Mouse (Mus musculus) forebrain, embryonic 14.5 days (tissue): ENCODE measurements at regions not wholly inside any gene's neighbourhood (a gene's known extent, or its start where the extent isn't known, plus 50 kb on each side); places are given as distances from the start of the nearest gene placed in this dataset.

Experiments used
- ATAC-seq: fragments of 200-750 bp; cut with Nextera tagmentation; 2 replicates; pipeline ENCODE4 v1.8.0; 2017; ENCODE audit warnings: mild to moderate bottlenecking, moderate library complexity
- DNase-seq: peaks from one replicate; pipeline ENCODE4 v3.0.0-alpha.2; 2015; ENCODE audit warnings: low spot score
- H3K27ac ChIP-seq: fragments of 300-500 bp; sonication (generic); 2 replicates; pipeline ENCODE4 v1.5.1; 2014; ENCODE audit warnings: low read depth, mild to moderate bottlenecking, control low read depth, low read length, moderate library complexity
- H3K27me3 ChIP-seq: fragments of 300-500 bp; sonication (generic); replicated peaks from 2 replicates; pipeline ENCODE4 v1.6.1; 2014; ENCODE audit warnings: low read length, control low read depth, mixed read lengths; ENCODE audit not compliant: control insufficient read depth, insufficient read depth
- H3K36me3 ChIP-seq: fragments of 300-500 bp; sonication (generic); 2 replicates; pipeline ENCODE4 v1.6.1; 2014; ENCODE audit warnings: low read length, control low read depth; ENCODE audit not compliant: control insufficient read depth, insufficient read depth
- H3K4me1 ChIP-seq: fragments of 300-500 bp; sonication (generic); 2 replicates; pipeline ENCODE4 v1.6.1; 2014; ENCODE audit warnings: antibody characterized with exemption, low read length, control low read depth; ENCODE audit not compliant: control insufficient read depth, insufficient read depth
- H3K4me2 ChIP-seq: fragments of 300-500 bp; sonication (generic); 2 replicates; pipeline ENCODE4 v1.6.1; 2014; ENCODE audit warnings: mild to moderate bottlenecking, control low read depth, low read length
- H3K4me3 ChIP-seq: fragments of 300-500 bp; sonication (generic); 2 replicates; pipeline ENCODE4 v1.5.1; 2014; ENCODE audit warnings: low read depth, low read length, control low read depth
- H3K9ac ChIP-seq: fragments of 300-500 bp; sonication (generic); 2 replicates; pipeline ENCODE4 v1.6.1; 2014; ENCODE audit warnings: mild to moderate bottlenecking, low read length, control low read depth, moderate library complexity
- H3K9me3 ChIP-seq: fragments of 300-500 bp; sonication (generic); replicated peaks from 2 replicates; pipeline ENCODE4 v1.6.1; 2016; ENCODE audit warnings: low read length, control low read depth, mixed read lengths; ENCODE audit not compliant: control insufficient read depth
- WGBS: fragments of 180-500 bp; shearing (Covaris S2); extraction: QIAGEN DNeasy Blood & Tissue Kit; methylation state at CpG from one replicate; pipeline ENCODE4 v1.1.7; 2014; 5-methylcytosine and 5-hydroxymethylcytosine counted together

GRCm38 (mm10) chr5:129393150-129393549 is 107.9 kb upstream of the Sfswap start:
- Histone ChIP-seq H3K27me3 (no peaks in the 10 kb centered on the region), H3K9me3 (no peaks in the 10 kb centered on the region), H3K9ac (no peak overlapping the region), H3K4me2 (no peak overlapping the region), H3K4me3 (no peak overlapping the region), H3K4me1 (no peaks in the 10 kb centered on the region), H3K36me3 (no peaks in the 10 kb centered on the region), H3K27ac (no peak overlapping the region)
- ATAC-seq (no peak), DNase-seq (no peak)
- WGBS = 82% methylated on average over 2 of the region's 2 CpGs

- Histone ChIP-seq H3K4me1 (no peaks in the 10 kb centered on the region), H3K27ac (no peak overlapping the region), H3K9me3 (no peaks in the 10 kb centered on the region), H3K27me3 (no peaks in the 10 kb centered on the region), H3K4me2 (no peak overlapping the region), H3K4me3 (no peak overlapping the region), H3K9ac (no peak overlapping the region), H3K36me3 (no peaks in the 10 kb centered on the region)
- whole genome bisulfite sequencing = 70% methylated on average over 9 of the region's 9 CpGs
- ATAC-seq (peak; percentile 46; the same call in 1 of the 2 replicates), DNase-seq (peak; percentile 36)
Measured at GRCm38 (mm10) chr5:129393606-129394255, 107.3 kb upstream of the Sfswap start.

GRCm38 (mm10) chr5:129394416-129394815 is 106.6 kb upstream of the Sfswap start:
- Histone ChIP-seq H3K4me1 (no peaks in the 10 kb centered on the region), H3K9me3 (no peaks in the 10 kb centered on the region), H3K9ac (no peak overlapping the region), H3K27ac (no peak overlapping the region), H3K4me3 (no peak overlapping the region), H3K4me2 (no peak overlapping the region), H3K27me3 (no peaks in the 10 kb centered on the region), H3K36me3 (no peaks in the 10 kb centered on the region)
- DNase-seq (no peak), ATAC-seq (no peak)
- 68% methylated on average over 4 of the region's 4 CpGs for WGBS

GRCm38 (mm10) chr5:129397311-129397710 is 103.7 kb upstream of the Sfswap start:
- Histone ChIP-seq H3K36me3 (no peaks in the 10 kb centered on the region), H3K9me3 (no peaks in the 10 kb centered on the region), H3K27ac (no peak overlapping the region), H3K4me2 (no peak overlapping the region), H3K4me3 (no peak overlapping the region), H3K4me1 (no peaks in the 10 kb centered on the region), H3K27me3 (no peaks in the 10 kb centered on the region), H3K9ac (no peak overlapping the region)
- 79% methylated on average over 1 of the region's 1 CpGs for WGBS
- DNase-seq (no peak), ATAC-seq (no peak)

- Histone ChIP-seq H3K9ac (no peak overlapping the region), H3K27ac (no peak overlapping the region), H3K36me3 (no peaks in the 10 kb centered on the region), H3K9me3 (no peaks in the 10 kb centered on the region), H3K4me1 (no peaks in the 10 kb centered on the region), H3K27me3 (no peaks in the 10 kb centered on the region), H3K4me2 (no peak overlapping the region), H3K4me3 (no peak overlapping the region)
- ATAC-seq (no peak), DNase-seq (no peak)
- 84% methylated on average over 4 of the region's 4 CpGs for WGBS
Measured at GRCm38 (mm10) chr5:129406259-129406658, 94.8 kb upstream of the Sfswap start.

GRCm38 (mm10) chr5:129409440-129410004 is 91.5 kb upstream of the Sfswap start:
- no peak overlapping the region for H3K9ac ChIP-seq
- H3K4me1 ChIP-seq = no peaks in the 10 kb centered on the region
- no peak overlapping the region for H3K4me2 ChIP-seq
- 79% methylated on average over 14 of the region's 14 CpGs for WGBS
- no peaks in the 10 kb centered on the region for H3K36me3 ChIP-seq
- H3K27ac ChIP-seq = no peak overlapping the region
- no peaks in the 10 kb centered on the region for H3K27me3 ChIP-seq
- no peak overlapping the region for H3K4me3 ChIP-seq
- no peaks in the 10 kb centered on the region for H3K9me3 ChIP-seq
- DNase-seq (no peak), ATAC-seq (no peak)

- no peaks in the 10 kb centered on the region for H3K4me1 ChIP-seq
- no peak overlapping the region for H3K4me3 ChIP-seq
- no peak overlapping the region for H3K4me2 ChIP-seq
- H3K9me3 ChIP-seq = no peaks in the 10 kb centered on the region
- no peaks in the 10 kb centered on the region for H3K36me3 ChIP-seq
- DNase-seq = peak; percentile 73
- H3K9ac ChIP-seq = no peak overlapping the region
- no peaks in the 10 kb centered on the region for H3K27me3 ChIP-seq
- no peak overlapping the region for H3K27ac ChIP-seq
- 75% methylated on average over 6 of the region's 6 CpGs for WGBS
- ATAC-seq = peak; percentile 54; the same call in 1 of the 2 replicates
Measured at GRCm38 (mm10) chr5:129412161-129412560, 88.9 kb upstream of the Sfswap start.

- no peak overlapping the region for H3K4me3 ChIP-seq
- H3K27ac ChIP-seq = no peak overlapping the region
- no peaks in the 10 kb centered on the region for H3K36me3 ChIP-seq
- 39% methylated on average over 12 of the region's 12 CpGs for WGBS
- no peak overlapping the region for H3K9ac ChIP-seq
- H3K4me2 ChIP-seq = no peak overlapping the region
- ATAC-seq = no peak
- no peak for DNase-seq
- no peaks in the 10 kb centered on the region for H3K27me3 ChIP-seq
- H3K9me3 ChIP-seq = no peaks in the 10 kb centered on the region
- no peaks in the 10 kb centered on the region for H3K4me1 ChIP-seq
Measured at GRCm38 (mm10) chr5:129414960-129415706, 85.9 kb upstream of the Sfswap start.

GRCm38 (mm10) chr5:129416425-129416824 is 84.6 kb upstream of the Sfswap start:
- no peak overlapping the region for H3K27ac ChIP-seq
- no peaks in the 10 kb centered on the region for H3K36me3 ChIP-seq
- DNase-seq (no peak), ATAC-seq (no peak)
- H3K9me3 ChIP-seq = no peaks in the 10 kb centered on the region
- no peak overlapping the region for H3K9ac ChIP-seq
- H3K4me2 ChIP-seq = no peak overlapping the region
- H3K27me3 ChIP-seq = no peaks in the 10 kb centered on the region
- 37% methylated on average over 3 of the region's 3 CpGs for WGBS
- no peak overlapping the region for H3K4me3 ChIP-seq
- H3K4me1 ChIP-seq = no peaks in the 10 kb centered on the region
